Mouse (Mus musculus) heart, embryonic 10.5 days (tissue): ENCODE results near the gene Treh. TPM values are rescaled to one million over a fixed set of nuclear protein-coding genes. Genes with fewer than 3 reads are reported as not detected.
A peak's percentile ranks its signal among the peaks of the same experiment; 100 is the strongest.

Experiments
- DNase-seq: peaks from one replicate; pipeline ENCODE4 v3.0.0-alpha.2; 2017; ENCODE audit warnings: low spot score
- H3K27ac ChIP-seq: fragments of 300-500 bp; sonication (generic); 2 replicates; pipeline ENCODE4 v1.5.1; 2016; ENCODE audit warnings: mild to moderate bottlenecking
- H3K27me3 ChIP-seq: fragments of 300-500 bp; sonication (generic); 2 replicates; pipeline ENCODE4 v1.6.1; 2016; ENCODE audit warnings: mild to moderate bottlenecking; ENCODE audit not compliant: poor library complexity, insufficient read depth, severe bottlenecking
- H3K36me3 ChIP-seq: fragments of 300-500 bp; sonication (generic); 2 replicates; pipeline ENCODE4 v1.6.1; 2016; ENCODE audit warnings: mild to moderate bottlenecking, moderate library complexity
- H3K4me1 ChIP-seq: fragments of 300-500 bp; sonication (generic); 2 replicates; pipeline ENCODE4 v1.6.1; 2016; ENCODE audit warnings: mild to moderate bottlenecking
- H3K4me3 ChIP-seq: fragments of 300-500 bp; sonication (generic); 2 replicates; pipeline ENCODE4 v1.5.1; 2016; ENCODE audit warnings: mild to moderate bottlenecking, moderate library complexity
- H3K9me3 ChIP-seq: fragments of 300-500 bp; sonication (generic); 2 replicates; pipeline ENCODE4 v1.6.1; 2016; ENCODE audit warnings: mild to moderate bottlenecking, moderate library complexity
- WGBS: fragments of 180-500 bp; shearing (Covaris S2); methylation state at CpG from one replicate; pipeline ENCODE4 v1.1.7; 2016; 5-methylcytosine and 5-hydroxymethylcytosine counted together
- polyA plus RNA-seq: library from polyadenylated mRNA; unstranded; fragments of >200 nt; fragmentation: Nextera tagmentation; extraction: Ambion mirVana; gene quantifications from 2 replicates; pipeline ENCODE4 v1.2.1, GENCODE M21; 2016

Treh gene
- polyA plus RNA-seq, 1 experiment from 2014 or later: not detected

DNA sequence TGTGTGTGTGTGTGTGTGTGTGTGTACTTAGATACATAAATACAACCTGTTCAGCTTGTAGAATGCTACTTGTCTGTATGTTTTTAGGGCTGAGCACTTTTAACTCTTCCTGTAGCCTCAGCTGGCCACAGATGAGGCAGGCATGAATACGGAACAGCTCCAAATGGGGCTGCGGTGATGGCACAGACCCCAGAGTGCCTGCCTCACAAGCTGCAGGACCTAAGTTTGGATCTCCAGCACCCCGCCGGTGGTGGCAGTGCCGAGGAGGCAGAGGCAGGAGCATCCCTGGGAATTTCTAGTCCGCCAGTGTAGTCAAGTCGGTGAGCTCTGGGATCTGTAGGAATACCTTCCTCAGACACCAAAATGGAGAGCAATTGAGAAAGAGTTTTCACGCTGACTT, 26.0 kb upstream of the Treh start:
- DNase-seq: peak; percentile 65
- Histone ChIP-seq H3K9me3 (no peaks in the 10 kb centered on the region), H3K27ac (no peak overlapping the region), H3K4me1 (peaks cover 7% of the 10 kb centered on the region), H3K27me3 (peaks cover 15% of the 10 kb centered on the region; the same call in 1 of the 2 replicates), H3K36me3 (no peaks in the 10 kb centered on the region), H3K4me3 (no peak overlapping the region)
- 90% methylated on average over 8 of the region's 8 CpGs for WGBS

DNA sequence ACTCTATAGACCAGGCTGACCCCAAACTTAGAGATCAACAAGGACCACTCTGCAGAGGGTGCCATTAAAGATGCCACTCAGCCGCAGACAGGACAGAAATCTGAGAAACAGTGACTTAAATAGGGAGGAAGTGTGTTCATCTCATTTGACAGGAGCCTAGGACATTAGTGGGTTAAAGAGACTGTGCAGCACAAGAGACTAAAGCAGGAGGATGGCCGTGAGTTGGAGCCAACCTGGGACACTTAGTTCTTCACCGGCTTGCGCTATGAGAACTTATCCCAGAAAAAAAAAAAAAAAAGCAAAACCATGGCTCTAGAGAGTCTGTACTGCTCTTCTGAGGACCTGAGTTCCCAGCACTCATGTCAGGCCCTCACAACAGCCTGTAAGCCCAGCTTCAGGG, 25.4 kb upstream of the Treh start:
- Histone ChIP-seq H3K36me3 (no peaks in the 10 kb centered on the region), H3K27ac (no peak overlapping the region), H3K27me3 (peaks cover 15% of the 10 kb centered on the region; the same call in 1 of the 2 replicates), H3K4me3 (no peak overlapping the region), H3K9me3 (no peaks in the 10 kb centered on the region), H3K4me1 (peaks cover 7% of the 10 kb centered on the region)
- DNase-seq: peak; percentile 38
- whole genome bisulfite sequencing: 81% methylated on average over 4 of the region's 4 CpGs

DNA sequence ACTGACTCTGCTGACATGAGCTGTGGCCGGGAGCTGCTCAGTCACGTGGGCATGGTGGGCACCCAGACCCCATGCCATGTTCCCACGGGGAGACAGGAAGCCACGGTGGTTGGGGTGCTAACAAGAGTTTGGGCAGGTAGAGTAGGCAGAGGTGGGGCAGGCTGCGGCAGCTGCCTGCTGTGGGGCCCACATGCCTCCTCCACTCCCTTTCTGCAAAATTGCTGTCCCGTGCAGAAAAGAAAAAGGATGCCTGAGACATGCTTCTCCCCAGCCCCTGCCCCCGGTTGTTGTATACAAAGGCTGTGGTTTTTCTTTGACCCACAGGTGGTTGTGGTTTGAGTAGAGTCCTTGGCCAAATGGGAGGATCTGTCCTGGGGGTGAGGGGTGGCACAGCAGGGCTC, 24.2 kb upstream of the Treh start:
- DNase-seq: peak; percentile 41
- no peak overlapping the region; the same call in 1 of the 2 replicates for H3K27ac ChIP-seq
- no peak overlapping the region for H3K4me3 ChIP-seq
- peaks cover 7% of the 10 kb centered on the region for H3K4me1 ChIP-seq
- H3K36me3 ChIP-seq: no peaks in the 10 kb centered on the region
- WGBS: 77% methylated on average over 7 of the region's 7 CpGs
- peaks cover 15% of the 10 kb centered on the region; the same call in 1 of the 2 replicates for H3K27me3 ChIP-seq
- no peaks in the 10 kb centered on the region for H3K9me3 ChIP-seq

DNA sequence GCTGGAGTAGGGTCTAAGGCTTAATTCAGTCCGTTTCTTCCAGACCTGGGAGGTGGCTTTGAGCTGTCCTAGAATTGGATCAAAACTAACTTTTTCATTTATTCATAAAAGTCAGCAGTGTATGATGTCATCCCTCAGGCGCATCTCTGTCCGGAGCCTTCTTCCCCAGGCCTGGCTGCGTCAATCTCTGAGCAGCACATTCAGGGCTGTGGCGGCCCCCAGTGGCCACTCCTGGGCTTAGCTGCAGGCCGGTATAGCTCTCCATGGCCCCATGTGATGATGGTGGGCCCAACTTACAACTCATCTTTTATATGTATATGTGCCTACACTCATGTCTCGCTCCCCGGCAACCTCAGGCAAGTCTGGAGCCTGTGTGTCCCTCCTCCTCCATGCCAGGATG, 21.0 kb upstream of the Treh start:
- 9% methylated on average over 8 of the region's 8 CpGs for WGBS
- DNase-seq: peak; percentile 82
- Histone ChIP-seq H3K4me3 (no peak overlapping the region), H3K9me3 (no peaks in the 10 kb centered on the region), H3K4me1 (peaks cover 8% of the 10 kb centered on the region; the same call in 1 of the 2 replicates), H3K27ac (no peak overlapping the region), H3K27me3 (peaks cover 15% of the 10 kb centered on the region; the same call in 1 of the 2 replicates), H3K36me3 (no peaks in the 10 kb centered on the region)

DNA sequence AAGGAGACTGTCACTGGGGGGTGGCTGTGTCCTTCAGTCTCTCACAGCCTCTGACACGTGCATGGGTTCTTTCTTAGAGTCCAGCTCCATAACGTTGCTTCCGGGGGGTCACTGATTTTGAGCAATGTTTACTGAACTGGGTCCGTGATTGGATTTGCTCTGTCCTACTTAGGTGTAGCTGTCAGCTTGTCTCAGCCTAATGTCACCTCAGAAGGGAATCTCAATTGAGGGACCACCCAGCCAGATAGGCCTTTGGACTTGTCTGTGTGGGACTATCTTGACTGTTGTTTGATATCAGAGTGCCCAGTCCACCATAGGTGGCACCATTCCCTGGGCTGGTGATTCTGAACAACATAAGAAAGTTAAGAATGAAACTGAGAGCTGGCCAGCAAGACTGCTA, 19.1 kb upstream of the Treh start:
- no peak overlapping the region for H3K27ac ChIP-seq
- no peaks in the 10 kb centered on the region for H3K36me3 ChIP-seq
- peak; percentile 61 for DNase-seq
- 53% methylated on average over 4 of the region's 4 CpGs for WGBS
- no peak overlapping the region for H3K4me3 ChIP-seq
- peaks cover 8% of the 10 kb centered on the region; the same call in 1 of the 2 replicates for H3K4me1 ChIP-seq
- no peaks in the 10 kb centered on the region for H3K9me3 ChIP-seq
- H3K27me3 ChIP-seq: peaks cover 13% of the 10 kb centered on the region; the same call in 1 of the 2 replicates

DNA sequence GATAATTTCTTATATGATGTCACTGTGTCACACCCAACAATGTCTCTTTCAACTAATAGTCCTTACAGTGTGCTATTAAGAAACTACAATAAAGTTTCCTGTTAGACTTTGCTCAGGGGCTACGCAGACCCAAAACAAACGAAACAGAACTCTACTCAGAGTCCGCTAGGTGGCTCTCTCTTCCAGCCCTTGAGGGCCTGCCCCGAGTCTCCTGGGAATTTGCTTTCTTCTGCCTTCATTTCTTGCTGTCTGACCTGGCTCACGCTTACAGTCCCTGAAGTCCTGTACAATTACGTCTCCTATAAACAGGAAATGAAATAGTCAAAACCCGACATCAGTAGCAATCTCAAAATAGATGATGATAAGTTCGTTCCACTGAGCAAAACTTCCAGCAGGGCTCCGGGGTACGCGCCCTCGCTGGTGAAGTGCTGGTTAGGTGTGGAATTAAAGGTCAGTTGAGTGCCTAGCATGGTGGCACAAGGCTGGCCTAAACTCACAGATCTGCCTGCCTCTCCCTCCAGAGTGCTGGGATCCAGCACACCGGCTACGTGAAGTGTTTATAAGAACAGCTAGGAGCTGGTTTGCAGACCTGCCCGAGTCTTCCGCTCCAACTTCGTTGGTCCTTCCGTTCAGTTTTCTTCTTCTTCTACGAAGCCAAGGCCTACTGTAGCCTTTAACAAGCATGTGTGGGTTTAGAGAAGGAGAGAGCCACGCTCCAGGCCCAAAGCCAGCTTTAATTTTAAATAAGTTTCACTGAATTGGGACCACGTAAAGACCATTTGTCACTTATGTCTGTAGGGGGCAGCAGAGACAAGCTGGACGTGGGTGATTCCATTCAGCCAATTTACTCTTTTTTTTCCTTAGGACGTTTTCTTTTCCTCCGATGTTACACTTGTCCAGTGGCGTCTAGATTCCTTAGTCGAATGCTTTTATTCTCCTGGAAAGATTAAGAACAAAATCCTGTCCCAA, 17.7 kb upstream of the Treh start:
- H3K36me3 ChIP-seq: no peaks in the 10 kb centered on the region
- 0 out of 2 replicates have a peak, but pooled peaks cover 6% of the 10 kb centered on the region for H3K4me1 ChIP-seq
- H3K9me3 ChIP-seq: no peaks in the 10 kb centered on the region
- H3K27ac ChIP-seq: no peak overlapping the region
- H3K27me3 ChIP-seq: no peaks in the 10 kb centered on the region
- H3K4me3 ChIP-seq: peak overlapping the region; percentile 47
- peak; percentile 80 for DNase-seq
- WGBS: 25% methylated on average over 26 of the region's 26 CpGs

DNA sequence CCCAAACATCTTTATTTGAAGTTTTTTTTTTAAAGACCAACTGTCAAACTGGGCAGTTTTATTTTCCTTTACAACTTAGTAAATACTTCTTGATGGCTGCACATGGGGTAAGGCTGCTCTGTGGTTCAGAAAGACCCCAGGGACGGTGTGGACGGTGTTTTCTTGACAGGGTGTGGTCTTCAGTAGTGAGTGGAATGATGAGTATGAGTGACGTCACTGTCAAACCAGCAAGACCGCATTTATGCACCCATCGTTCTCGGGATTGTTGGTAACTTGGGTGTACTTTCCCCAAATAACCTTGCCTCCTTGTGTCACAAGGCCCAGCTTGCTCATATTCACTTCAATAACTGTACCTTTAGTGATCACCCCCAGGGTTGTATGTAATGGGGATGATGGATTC, 9.3 kb upstream of the Treh start:
- Histone ChIP-seq H3K4me3 (no peak overlapping the region), H3K27me3 (no peaks in the 10 kb centered on the region), H3K9me3 (no peaks in the 10 kb centered on the region), H3K4me1 (no peaks in the 10 kb centered on the region), H3K36me3 (no peaks in the 10 kb centered on the region), H3K27ac (no peak overlapping the region)
- peak; percentile 20 for DNase-seq
- WGBS: 86% methylated on average over 6 of the region's 6 CpGs

DNA sequence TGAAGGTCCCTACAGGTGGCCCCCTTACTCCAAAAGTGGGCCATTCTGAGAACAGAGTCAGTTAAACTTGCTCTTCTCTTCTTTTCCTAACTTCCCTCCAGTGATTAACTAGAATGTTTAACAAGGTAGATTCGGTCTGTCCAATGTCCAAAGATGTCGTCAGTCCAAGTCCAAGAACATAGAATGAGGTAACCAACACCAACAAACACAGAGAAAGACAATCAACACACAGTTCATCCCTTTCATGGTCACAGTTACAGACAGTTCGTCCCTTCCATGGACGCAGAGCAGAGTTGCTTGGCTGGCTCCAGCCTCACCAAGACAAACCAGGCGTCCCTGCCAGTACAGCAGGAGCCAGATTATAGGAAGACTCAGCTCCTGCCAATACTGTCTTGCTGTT, 1.6 kb upstream of the Treh start:
- no peaks in the 10 kb centered on the region for H3K27me3 ChIP-seq
- H3K9me3 ChIP-seq: no peaks in the 10 kb centered on the region
- no peaks in the 10 kb centered on the region for H3K4me1 ChIP-seq
- no peak overlapping the region for H3K4me3 ChIP-seq
- DNase-seq: no peak
- no peak overlapping the region for H3K27ac ChIP-seq
- 90% methylated on average over 5 of the region's 5 CpGs for WGBS
- H3K36me3 ChIP-seq: no peaks in the 10 kb centered on the region

DNA sequence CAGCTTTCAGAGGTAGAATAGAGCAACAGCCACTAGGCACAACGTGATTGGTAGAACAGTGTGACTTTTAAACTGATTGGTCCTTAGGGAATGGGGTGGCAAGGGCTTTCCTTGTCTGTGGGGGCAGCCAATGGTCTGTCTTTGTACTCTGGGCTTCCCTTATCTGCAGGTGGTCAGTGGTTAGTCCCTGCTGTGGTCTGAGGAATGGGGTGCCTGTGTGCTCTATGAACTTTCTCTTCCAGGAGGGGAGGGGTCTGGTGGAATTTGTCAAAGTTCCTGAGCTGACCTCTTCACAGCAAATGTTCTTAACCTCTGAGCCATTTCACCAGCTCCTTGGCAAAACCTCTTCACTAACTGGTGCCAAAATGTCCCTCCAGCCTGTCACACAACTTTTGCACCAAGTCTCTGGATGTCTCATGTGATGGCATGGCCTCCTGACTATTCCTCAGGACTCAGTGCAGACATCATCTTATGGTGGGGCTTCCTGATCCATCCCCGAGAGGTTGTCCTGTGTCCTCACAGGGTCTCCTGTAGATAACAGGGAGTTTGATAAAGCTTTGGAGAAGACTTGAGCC, 655 bp upstream of the Treh start:
- Histone ChIP-seq H3K9me3 (no peaks in the 10 kb centered on the region), H3K4me3 (no peak overlapping the region), H3K27me3 (no peaks in the 10 kb centered on the region), H3K27ac (no peak overlapping the region), H3K4me1 (no peaks in the 10 kb centered on the region), H3K36me3 (no peaks in the 10 kb centered on the region)
- WGBS: 56% methylated on average over 2 of the region's 2 CpGs
- DNase-seq: no peak

DNA sequence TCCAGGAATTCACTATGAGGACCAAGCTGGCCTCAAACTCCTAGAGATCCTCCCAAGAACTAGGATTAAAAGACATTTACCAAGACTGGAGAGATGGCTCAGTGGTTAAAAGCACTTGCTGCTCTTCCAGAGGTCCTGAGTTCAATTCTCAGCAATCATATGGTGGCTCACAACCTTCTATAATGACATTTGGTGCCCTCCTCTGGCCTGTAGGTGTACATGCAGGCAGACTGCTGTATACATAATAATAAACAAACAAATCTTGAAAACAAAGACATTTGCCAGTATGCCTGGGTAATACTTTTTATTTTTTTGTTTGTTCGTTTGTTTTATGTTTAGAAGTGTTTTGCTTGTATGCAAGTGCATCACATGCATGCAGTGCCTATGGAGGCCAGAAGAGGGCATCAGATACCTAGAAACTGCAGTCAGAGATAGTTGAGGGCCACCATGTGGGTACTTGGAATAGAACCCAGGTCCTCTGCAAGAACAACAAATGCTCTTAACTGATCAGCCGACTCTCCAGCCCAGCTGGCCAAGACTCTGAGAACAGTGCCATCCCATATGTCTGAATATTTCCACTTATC, 5.3 kb downstream of the Treh start:
- 85% methylated on average over 2 of the region's 2 CpGs for WGBS

DNA sequence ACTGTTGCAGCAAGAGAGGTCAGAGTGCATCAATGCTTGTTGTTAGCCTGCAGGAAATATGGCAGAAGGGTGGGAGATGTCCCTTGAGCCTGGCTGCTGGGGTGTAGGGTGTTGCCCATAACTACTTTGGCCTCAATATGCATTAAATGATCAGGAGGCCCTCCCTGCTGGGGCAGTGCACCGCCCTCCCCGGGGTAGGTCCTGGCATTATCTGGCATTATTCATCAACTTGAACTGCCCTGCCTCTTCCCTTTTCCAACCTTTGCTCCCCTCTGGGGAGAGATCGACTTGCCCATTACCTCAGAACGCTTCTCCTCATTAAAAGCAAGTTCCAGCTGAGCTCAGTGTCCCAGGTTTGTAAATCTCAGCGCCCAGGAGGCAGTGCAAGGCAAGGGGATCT, 6.5 kb downstream of the Treh start:
- H3K36me3 ChIP-seq: no peaks in the 10 kb centered on the region
- no peak overlapping the region for H3K27ac ChIP-seq
- no peak for DNase-seq
- no peak overlapping the region for H3K4me3 ChIP-seq
- no peaks in the 10 kb centered on the region for H3K9me3 ChIP-seq
- H3K27me3 ChIP-seq: peaks cover 10% of the 10 kb centered on the region; the same call in 1 of the 2 replicates
- no peaks in the 10 kb centered on the region for H3K4me1 ChIP-seq
- WGBS: 66% methylated on average over 5 of the region's 5 CpGs

More for the DNA sequence above, 5.3 kb downstream of the Treh start:
- Histone ChIP-seq H3K9me3 (no peaks in the 10 kb centered on the region), H3K4me3 (no peak overlapping the region), H3K36me3 (no peaks in the 10 kb centered on the region), H3K4me1 (no peaks in the 10 kb centered on the region), H3K27me3 (0 out of 2 replicates have a peak, but pooled peaks cover 10% of the 10 kb centered on the region), H3K27ac (no peak overlapping the region)
- no peak for DNase-seq

DNA sequence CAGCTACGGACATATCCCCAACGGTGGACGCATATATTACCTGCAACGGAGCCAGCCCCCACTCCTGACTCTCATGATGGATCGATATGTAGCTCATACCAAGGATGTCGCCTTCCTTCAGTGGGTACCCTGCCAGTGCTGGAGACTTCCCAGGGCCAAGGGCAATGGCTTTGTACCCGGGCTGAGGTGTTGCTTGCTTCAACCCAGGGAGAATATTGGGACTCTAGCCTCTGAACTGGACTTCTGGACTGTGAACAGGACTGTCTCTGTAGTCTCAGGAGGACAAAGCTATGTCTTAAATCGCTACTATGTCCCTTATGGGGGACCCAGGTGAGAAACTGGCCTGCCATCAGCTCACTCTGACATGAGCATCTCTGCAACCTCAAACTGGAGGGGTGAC, 10.0 kb downstream of the Treh start:
- WGBS: 80% methylated on average over 8 of the region's 8 CpGs
- H3K4me3 ChIP-seq: no peak overlapping the region
- H3K27me3 ChIP-seq: peaks cover 10% of the 10 kb centered on the region; the same call in 1 of the 2 replicates
- H3K36me3 ChIP-seq: peaks cover 18% of the 10 kb centered on the region
- no peaks in the 10 kb centered on the region for H3K9me3 ChIP-seq
- H3K27ac ChIP-seq: no peak overlapping the region
- peaks cover 14% of the 10 kb centered on the region for H3K4me1 ChIP-seq
- no peak for DNase-seq
